Mouse (Mus musculus): ENCODE measurements around the gene Tmcc3. TPM values are rescaled to one million over a fixed set of nuclear protein-coding genes. Genes with fewer than 3 reads are reported as not detected.

Tmcc3 gene
- polyA plus RNA-seq, 1 experiment from 2014 or later, result 17.5 TPM

GRCm38 (mm10) chr10:94408356-94409146 lies 96.8 kb downstream of the Tmcc3 start:
- peak overlapping the region; percentile 33 for H3K4me3 ChIP-seq
- H3K27ac ChIP-seq, result no peak overlapping the region
- peaks cover 4% of the 10 kb centered on the region; the same call in 1 of the 2 replicates for H3K27me3 ChIP-seq
- no peak overlapping the region for H3K9ac ChIP-seq
- H3K4me2 ChIP-seq, result peak overlapping the region; percentile 54
- 21% methylated on average over 22 of the region's 22 CpGs for WGBS
- H3K4me1 ChIP-seq, result peaks cover 9% of the 10 kb centered on the region
- no peak for ATAC-seq (ENCODE audit: insufficient number of reproducible peaks, low FRiP score, low TSS enrichment, low read depth)
- no peaks in the 10 kb centered on the region for H3K9me3 ChIP-seq
- H3K36me3 ChIP-seq, result no peaks in the 10 kb centered on the region

- H3K9ac ChIP-seq, result no peak overlapping the region
- WGBS, result 51% methylated on average over 6 of the region's 6 CpGs
- no peaks in the 10 kb centered on the region for H3K36me3 ChIP-seq
- no peak for ATAC-seq (ENCODE audit: insufficient number of reproducible peaks, low FRiP score, low TSS enrichment, low read depth)
- H3K4me1 ChIP-seq, result peaks cover 20% of the 10 kb centered on the region
- H3K4me2 ChIP-seq, result no peak overlapping the region
- no peak overlapping the region for H3K4me3 ChIP-seq
- H3K27me3 ChIP-seq, result peaks cover 4% of the 10 kb centered on the region; the same call in 1 of the 2 replicates
- H3K27ac ChIP-seq, result no peak overlapping the region
- H3K9me3 ChIP-seq, result no peaks in the 10 kb centered on the region
These were observed 97.9 kb downstream of the Tmcc3 start for GRCm38 (mm10) chr10:94409661-94410060.

GRCm38 (mm10) chr10:94411594-94411993 lies 99.8 kb downstream of the Tmcc3 start:
- H3K27ac ChIP-seq, result no peak overlapping the region
- peaks cover 31% of the 10 kb centered on the region for H3K4me1 ChIP-seq

DNA sequence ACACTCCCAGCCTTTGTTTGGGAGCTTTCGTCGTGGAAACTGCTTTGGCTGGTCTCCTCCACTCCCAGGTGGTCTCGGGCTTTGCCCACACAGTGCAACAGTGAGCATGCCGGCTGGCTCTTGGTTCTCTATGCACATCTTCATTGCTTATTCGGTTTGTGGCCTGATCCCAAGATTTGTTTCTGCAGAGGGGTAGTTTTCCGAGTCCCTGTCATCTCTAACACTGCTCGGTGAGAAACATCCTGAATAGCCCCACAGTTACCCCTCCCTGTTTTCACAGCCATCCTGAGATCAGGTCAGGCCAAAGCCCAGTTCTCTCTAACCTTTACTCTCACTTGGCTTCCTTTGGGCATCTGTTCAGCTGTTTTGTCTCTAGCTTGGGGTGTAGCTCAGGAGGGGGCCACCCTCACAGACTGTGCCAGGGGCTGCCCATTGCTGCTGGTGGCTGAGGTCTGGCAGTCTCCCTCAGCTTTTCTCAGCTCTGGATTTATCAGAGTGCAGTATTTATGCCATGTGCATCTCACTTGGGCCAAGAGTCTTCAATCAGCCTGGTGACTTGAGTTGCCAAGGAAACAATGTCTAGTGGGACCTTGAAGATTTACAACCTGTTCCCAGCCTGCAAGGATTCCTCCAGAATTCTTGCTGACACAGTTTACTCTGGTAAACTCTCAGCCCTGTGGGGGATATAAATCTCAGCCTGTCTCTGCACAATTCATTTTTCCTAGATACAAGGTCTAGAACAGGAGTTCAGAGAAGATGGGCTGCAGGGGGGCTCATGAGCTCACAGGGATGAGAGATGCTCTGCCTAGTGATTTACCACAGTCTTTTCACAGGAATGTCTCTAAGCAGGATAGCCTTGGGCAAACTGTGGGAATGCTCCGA lies 102.3 kb downstream of the Tmcc3 start:
- Histone ChIP-seq H3K4me1 (peaks cover 31% of the 10 kb centered on the region), H3K27me3 (peaks cover 4% of the 10 kb centered on the region; the same call in 1 of the 2 replicates), H3K36me3 (no peaks in the 10 kb centered on the region), H3K4me3 (no peak overlapping the region), H3K9me3 (no peaks in the 10 kb centered on the region), H3K9ac (no peak overlapping the region), H3K27ac (no peak overlapping the region), H3K4me2 (no peak overlapping the region)
- WGBS, result 37% methylated on average over 8 of the region's 8 CpGs
- no peak for ATAC-seq (ENCODE audit: insufficient number of reproducible peaks, low FRiP score, low TSS enrichment, low read depth)

More at GRCm38 (mm10) chr10:94411594-94411993, 99.8 kb downstream of the Tmcc3 start:
- no peaks in the 10 kb centered on the region for H3K36me3 ChIP-seq
- H3K9me3 ChIP-seq, result no peaks in the 10 kb centered on the region
- no peak overlapping the region for H3K4me3 ChIP-seq
- no peak overlapping the region for H3K4me2 ChIP-seq
- WGBS, result 83% methylated on average over 9 of the region's 9 CpGs
- H3K9ac ChIP-seq, result no peak overlapping the region
- H3K27me3 ChIP-seq, result peaks cover 4% of the 10 kb centered on the region; the same call in 1 of the 2 replicates
- ATAC-seq (ENCODE audit: insufficient number of reproducible peaks, low FRiP score, low TSS enrichment, low read depth), result no peak

DNA sequence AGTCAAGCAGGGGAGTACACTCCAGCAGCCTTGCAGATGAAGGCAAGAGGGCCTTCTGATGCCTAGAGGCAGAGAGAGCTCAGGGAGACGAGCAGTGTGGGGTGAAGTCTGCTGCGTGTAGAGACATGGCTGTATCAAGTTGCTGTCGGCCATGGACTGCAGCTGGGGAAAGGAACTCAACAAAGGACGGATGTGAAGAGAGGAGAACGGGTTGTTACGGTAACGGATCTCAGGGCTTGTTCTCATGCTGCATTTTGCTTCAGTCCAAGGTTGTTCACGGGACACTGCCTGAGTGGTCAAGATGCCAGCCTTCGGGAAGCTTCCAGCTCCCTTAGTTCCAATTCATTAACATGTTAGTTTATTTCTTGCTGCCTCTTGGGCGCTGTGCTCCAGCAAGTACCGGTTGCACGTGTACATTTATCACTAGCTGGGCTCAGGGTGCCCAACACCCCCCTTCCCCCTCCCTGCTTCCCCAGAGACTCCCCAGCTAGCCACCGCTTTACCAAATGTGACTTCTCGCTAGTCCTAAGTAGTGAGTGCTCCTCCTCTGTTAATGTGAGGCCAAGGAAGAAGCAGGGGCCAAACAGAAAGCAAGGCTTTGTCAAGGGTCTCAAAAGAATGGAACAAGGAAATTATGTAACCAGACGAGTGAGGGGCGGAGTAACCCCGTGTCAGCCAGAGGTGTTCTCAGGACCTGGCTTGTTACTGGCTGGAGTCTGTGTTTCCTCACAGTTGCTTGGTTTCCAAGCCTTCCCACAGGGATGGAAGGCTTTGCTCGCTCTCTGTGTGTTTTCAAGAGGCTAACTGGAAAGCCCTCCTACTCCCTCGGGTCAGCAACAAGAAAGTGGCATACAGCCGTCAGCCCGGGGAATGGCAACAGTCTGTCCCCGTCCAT lies 104.4 kb downstream of the Tmcc3 start:
- Histone ChIP-seq H3K27ac (no peak overlapping the region), H3K9ac (no peak overlapping the region), H3K4me3 (no peak overlapping the region), H3K4me1 (peaks cover 26% of the 10 kb centered on the region), H3K4me2 (peak overlapping the region; percentile 17; the same call in 1 of the 2 replicates), H3K36me3 (no peaks in the 10 kb centered on the region), H3K27me3 (no peaks in the 10 kb centered on the region), H3K9me3 (no peaks in the 10 kb centered on the region)
- WGBS, result 31% methylated on average over 22 of the region's 22 CpGs
- ATAC-seq (ENCODE audit: insufficient number of reproducible peaks, low FRiP score, low TSS enrichment, low read depth), result no peak

DNA sequence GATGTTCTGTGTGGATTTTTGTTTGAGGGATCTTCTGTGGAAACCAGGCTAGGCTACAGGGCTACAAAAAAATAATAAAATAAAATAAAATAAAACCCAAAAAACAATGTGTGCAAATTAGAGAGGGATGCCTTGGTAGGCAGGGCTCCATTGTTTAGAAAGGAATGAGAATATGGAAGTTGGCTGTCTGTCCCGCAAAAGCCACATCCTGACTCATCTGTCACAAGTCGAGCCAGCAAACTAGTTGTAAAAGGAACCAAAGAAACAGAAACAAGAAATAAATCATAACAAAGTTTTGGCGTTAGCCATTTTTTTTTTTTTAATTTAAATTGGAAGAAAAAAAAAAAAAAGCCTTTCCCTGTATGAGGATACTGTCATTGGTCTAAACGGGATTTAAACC lies 105.9 kb downstream of the Tmcc3 start:
- H3K9ac ChIP-seq, result no peak overlapping the region
- H3K27me3 ChIP-seq, result no peaks in the 10 kb centered on the region
- H3K4me3 ChIP-seq, result no peak overlapping the region
- 74% methylated on average over 4 of the region's 4 CpGs for WGBS
- no peak for ATAC-seq (ENCODE audit: insufficient number of reproducible peaks, low FRiP score, low TSS enrichment, low read depth)
- peaks cover 26% of the 10 kb centered on the region for H3K4me1 ChIP-seq
- H3K27ac ChIP-seq, result no peak overlapping the region
- H3K4me2 ChIP-seq, result no peak overlapping the region
- H3K9me3 ChIP-seq, result no peaks in the 10 kb centered on the region
- H3K36me3 ChIP-seq, result no peaks in the 10 kb centered on the region

DNA sequence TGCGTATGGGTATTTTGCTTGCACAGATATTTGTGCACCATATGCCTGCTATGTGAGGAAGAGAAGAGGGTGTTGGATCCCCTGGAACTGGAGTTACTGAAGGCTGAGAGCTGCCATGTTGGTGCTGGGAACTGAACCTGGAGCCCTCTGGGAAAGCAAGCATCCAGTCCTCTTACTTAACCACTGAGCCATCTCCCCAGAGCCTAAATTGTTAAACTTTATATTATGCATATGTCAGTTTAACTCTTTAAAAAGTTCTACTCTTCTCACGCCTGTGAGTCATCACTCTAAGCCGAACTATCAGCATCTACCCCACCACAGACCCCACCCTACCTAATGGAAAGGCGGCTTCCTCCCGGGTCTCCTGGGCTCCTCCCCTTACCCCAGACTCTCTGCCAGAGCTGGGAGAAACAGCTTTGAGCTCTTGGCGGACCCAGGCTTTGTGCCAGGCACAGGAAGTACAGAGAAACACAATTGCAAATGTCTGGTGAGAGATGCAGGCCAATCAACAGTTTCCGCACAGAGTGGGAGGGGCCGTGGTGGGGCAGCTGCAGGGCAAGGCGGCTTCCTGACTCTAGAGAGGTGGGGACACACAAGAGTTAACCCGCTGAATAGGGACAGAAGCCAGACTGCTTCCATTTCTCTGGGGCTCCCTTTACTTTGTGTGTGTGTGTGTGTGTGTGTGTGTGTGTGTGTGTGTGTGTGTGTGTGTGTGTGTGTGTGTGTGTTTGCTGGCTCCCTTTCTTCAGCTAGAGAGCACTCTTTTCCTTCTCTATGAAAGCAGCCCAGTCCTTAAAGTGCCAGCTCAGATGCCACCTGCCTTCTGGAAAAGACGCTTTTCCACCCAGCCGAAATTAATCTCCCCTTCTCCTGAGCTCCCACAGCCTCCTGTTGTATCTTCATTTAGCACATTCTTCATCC lies 114.5 kb downstream of the Tmcc3 start:
- ATAC-seq (ENCODE audit: insufficient number of reproducible peaks, low FRiP score, low TSS enrichment, low read depth), result peak; percentile 80
- H3K4me1 ChIP-seq, result peaks cover 10% of the 10 kb centered on the region; the same call in 1 of the 2 replicates
- H3K4me3 ChIP-seq, result no peak overlapping the region
- H3K27me3 ChIP-seq, result no peaks in the 10 kb centered on the region
- H3K36me3 ChIP-seq, result no peaks in the 10 kb centered on the region
- H3K4me2 ChIP-seq, result no peak overlapping the region
- H3K27ac ChIP-seq, result no peak overlapping the region
- 41% methylated on average over 12 of the region's 12 CpGs for WGBS
- no peak overlapping the region for H3K9ac ChIP-seq
- H3K9me3 ChIP-seq, result no peaks in the 10 kb centered on the region

GRCm38 (mm10) chr10:94426921-94427270 lies 115.1 kb downstream of the Tmcc3 start:
- Histone ChIP-seq H3K4me1 (peaks cover 10% of the 10 kb centered on the region; the same call in 1 of the 2 replicates), H3K27me3 (no peaks in the 10 kb centered on the region), H3K4me2 (no peak overlapping the region), H3K9me3 (no peaks in the 10 kb centered on the region), H3K27ac (no peak overlapping the region), H3K36me3 (no peaks in the 10 kb centered on the region), H3K4me3 (no peak overlapping the region), H3K9ac (no peak overlapping the region)
- no peak for ATAC-seq (ENCODE audit: insufficient number of reproducible peaks, low FRiP score, low TSS enrichment, low read depth)
- 84% methylated on average over 15 of the region's 15 CpGs for WGBS

DNA sequence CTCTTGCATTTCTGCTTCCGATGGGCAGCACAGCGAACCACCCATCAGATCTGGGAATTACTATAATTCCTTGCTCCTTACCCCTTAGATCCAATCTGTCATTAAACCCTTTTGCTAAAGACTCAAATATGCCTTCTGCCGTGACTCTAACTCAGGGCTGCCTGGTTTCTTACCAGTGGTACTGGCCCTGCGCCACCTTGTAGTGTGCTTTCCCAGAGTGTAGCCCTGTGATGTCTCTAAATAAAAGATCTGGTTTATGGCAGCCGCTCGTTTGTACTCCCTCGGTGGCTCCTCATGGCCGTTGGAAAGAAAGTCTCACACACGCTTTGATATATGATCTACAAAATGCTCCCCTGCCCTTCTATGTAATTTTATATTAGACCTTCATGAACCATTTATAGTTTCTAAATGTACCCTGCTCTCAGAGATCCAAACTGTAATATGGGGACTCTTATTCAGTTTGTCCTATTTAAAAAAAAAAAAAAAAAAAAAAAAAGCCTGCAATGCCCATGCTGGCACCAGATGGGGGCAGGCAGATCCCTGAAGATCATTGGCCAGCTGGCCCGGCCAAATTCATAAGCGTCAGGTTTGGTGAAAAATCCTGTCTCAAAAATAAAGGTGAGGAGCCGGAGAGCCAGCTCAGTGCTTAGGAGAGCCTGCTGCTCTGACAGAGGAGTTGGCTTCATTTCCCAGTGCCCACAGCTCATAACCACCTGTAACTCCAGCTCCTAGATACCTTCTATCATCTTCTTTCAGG lies 116.6 kb downstream of the Tmcc3 start:
- Histone ChIP-seq H3K36me3 (no peaks in the 10 kb centered on the region), H3K9ac (no peak overlapping the region), H3K27ac (no peak overlapping the region), H3K9me3 (no peaks in the 10 kb centered on the region), H3K4me2 (no peak overlapping the region), H3K4me3 (no peak overlapping the region), H3K27me3 (no peaks in the 10 kb centered on the region), H3K4me1 (peaks cover 10% of the 10 kb centered on the region; the same call in 1 of the 2 replicates)
- no peak for ATAC-seq (ENCODE audit: insufficient number of reproducible peaks, low FRiP score, low TSS enrichment, low read depth)
- WGBS, result 41% methylated on average over 12 of the region's 12 CpGs

GRCm38 (mm10) chr10:94430566-94430965 lies 118.8 kb downstream of the Tmcc3 start:
- no peaks in the 10 kb centered on the region for H3K27me3 ChIP-seq
- H3K27ac ChIP-seq, result no peak overlapping the region
- H3K4me3 ChIP-seq, result no peak overlapping the region
- H3K4me1 ChIP-seq, result peaks cover 10% of the 10 kb centered on the region; the same call in 1 of the 2 replicates
- no peaks in the 10 kb centered on the region for H3K36me3 ChIP-seq
- H3K9me3 ChIP-seq, result no peaks in the 10 kb centered on the region
- ATAC-seq (ENCODE audit: insufficient number of reproducible peaks, low FRiP score, low TSS enrichment, low read depth), result no peak
- no peak overlapping the region for H3K4me2 ChIP-seq
- 72% methylated on average over 6 of the region's 6 CpGs for WGBS
- H3K9ac ChIP-seq, result no peak overlapping the region

Measured in limb, embryonic 15.5 days (tissue).